Mouse (Mus musculus) yolk sac, embryonic 10.5 days (tissue): Measurements from ENCODE around the gene Prr23a1.

Source experiments
- DNase-seq: peaks from one replicate; pipeline ENCODE4 v3.0.0-alpha.2; 2017; ENCODE audit warnings: low spot score

The Prr23a1 gene

GRCm38 (mm10) chr9:98842117-98842516, at the start of gene Prr23a1:
Gene Prr23a1 (plus strand): TSS chr9:98842503.
- no peak for DNase-seq

GRCm38 (mm10) chr9:98799021-98799420, 43.3 kb upstream of the Prr23a1 start:
- no peak for DNase-seq

- no peak for DNase-seq
Observed at GRCm38 (mm10) chr9:98803971-98804370, 38.3 kb upstream of the Prr23a1 start.

- DNase-seq, result no peak
Observed at GRCm38 (mm10) chr9:98805511-98805910, 36.8 kb upstream of the Prr23a1 start.

DNA sequence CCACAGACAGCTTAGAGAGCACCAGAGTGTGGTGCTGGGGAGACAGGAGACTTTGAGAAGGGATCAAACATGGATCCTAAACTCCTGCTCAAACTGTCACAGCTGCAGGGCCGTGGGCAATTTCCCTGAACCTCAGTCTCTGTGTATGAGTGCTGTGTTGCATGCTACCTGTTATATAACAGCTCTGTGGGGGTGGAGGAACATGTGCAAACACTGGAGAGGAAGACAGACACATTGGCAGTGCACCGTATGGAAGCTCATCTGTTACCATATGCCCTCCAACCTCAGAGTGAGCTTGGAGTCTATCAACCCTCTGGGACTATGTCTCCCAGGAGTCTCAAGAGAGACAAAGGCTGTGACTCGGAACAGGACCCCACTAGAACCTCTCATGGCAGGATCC, 36.4 kb upstream of the Prr23a1 start:
- DNase-seq, result no peak

- no peak for DNase-seq
Observed at GRCm38 (mm10) chr9:98807631-98808030, 34.7 kb upstream of the Prr23a1 start.

GRCm38 (mm10) chr9:98809526-98809925, 32.8 kb upstream of the Prr23a1 start:
- peak; percentile 16 for DNase-seq

- DNase-seq, result no peak
Observed at GRCm38 (mm10) chr9:98816066-98816465, 26.2 kb upstream of the Prr23a1 start.

DNA sequence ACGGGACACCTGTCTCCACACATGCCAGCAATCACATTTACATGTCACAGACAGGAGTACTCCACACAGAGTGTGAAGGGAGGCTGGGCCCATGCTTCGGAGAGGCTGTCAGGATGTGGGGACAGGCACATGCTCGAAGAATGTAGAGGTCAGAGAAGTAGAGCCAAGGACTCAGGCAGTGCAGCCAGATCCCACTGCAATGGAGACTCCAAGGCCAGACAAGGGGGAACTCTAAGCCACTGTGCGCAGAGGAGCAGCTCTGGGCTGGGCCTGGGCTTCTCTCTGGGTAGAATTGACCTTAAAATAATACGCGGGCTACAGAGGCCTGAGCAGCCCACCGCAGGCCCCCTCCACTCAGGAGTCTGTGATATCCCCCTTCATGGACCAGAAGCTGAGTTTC, 24.7 kb upstream of the Prr23a1 start:
- DNase-seq, result no peak

- DNase-seq, result no peak
Observed at GRCm38 (mm10) chr9:98818971-98819370, 23.3 kb upstream of the Prr23a1 start.

DNA sequence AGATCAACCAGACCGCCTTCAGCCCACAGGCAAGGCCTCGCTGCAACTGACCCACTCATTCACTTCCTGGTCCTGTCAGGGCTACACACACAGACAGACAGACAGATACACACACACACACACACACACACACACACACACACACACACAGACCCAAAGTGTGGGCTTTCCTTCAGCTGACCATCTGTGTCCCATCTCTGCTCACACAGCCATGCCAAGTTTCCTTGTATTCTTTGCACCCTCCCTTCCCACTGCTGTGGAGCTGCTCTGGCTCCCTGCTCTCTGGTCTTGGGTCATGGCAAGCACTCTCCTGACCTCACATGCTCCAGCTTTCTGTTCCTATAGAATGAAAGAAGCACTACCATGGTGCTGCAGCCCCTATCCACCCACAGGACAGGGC, 22.8 kb upstream of the Prr23a1 start:
- no peak for DNase-seq

GRCm38 (mm10) chr9:98820461-98820860, 21.8 kb upstream of the Prr23a1 start:
- DNase-seq, result no peak

GRCm38 (mm10) chr9:98821067-98821466, 21.2 kb upstream of the Prr23a1 start:
- no peak for DNase-seq

DNA sequence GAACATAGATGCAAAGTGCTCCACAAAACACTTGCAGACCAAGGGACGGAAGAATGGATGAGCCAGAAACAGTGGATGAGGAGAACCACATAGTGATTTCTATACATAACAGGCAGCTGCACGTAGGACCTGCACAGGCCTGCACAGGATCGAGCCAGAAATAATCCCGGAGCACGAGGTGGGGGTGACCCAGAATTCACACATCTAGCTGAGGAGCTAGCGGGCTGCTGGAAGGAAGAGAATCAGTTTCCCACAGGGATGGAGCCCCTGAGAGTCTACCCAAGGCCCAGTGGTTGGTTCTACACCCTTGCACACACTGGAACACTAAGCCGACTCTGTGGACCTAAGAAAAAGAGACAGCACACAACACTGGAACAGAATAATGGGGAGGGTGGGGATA, 18.5 kb upstream of the Prr23a1 start:
- DNase-seq, result no peak

- no peak for DNase-seq
Observed at GRCm38 (mm10) chr9:98829508-98829907, 12.8 kb upstream of the Prr23a1 start.

- DNase-seq, result no peak
Observed at GRCm38 (mm10) chr9:98837537-98838074, 4.7 kb upstream of the Prr23a1 start.

- DNase-seq, result no peak
Observed at GRCm38 (mm10) chr9:98856210-98856609, 13.9 kb downstream of the Prr23a1 start, which contains the start of gene Prr23a2. Gene Prr23a2 (plus strand): TSS chr9:98856494.

DNA sequence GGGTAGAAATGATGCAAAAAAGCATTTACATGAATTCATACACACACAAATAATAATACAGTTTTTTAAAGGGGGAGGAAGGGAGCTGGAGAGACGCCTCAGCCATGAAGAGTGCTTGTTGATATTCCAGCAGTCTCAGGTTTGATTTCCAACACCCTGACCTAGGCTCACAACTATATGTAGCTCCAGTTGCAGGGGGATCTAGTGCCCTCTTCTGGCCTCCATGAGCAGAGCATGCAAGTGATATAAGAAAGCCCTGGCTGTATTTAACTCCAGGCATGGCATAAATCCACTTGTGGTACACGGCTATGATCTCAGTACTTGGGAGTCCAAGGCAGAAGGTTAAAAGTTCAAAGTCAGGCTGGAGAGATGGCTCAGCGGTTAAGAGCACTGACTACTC, 21.2 kb downstream of the Prr23a1 start:
- peak; percentile 7 for DNase-seq

DNA sequence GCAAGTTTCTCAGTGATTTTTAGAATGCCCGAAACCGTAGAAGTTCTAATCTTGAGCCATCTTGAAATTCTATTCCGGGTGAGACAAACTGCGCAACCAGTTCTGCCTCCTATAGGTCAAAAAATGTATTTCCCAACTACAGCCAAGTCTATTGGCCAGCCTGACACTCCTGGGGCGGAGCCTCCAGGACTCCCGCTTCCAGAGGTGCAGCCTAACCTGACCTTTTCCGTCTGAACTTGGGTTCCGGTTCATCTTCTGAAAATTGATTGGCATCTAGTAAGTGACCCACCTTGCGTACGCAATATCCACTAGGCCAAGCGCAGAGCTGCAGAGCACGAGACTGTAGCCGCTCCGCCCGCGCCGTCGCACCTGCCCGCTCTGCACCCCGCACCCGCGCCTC, 22.3 kb downstream of the Prr23a1 start, which contains the start of gene Prr23a3:
Gene Prr23a3, plus strand, starts transcription at position 197 of the 400 bp plus-strand sequence.
- DNase-seq, result peak; percentile 10
